Mouse (Mus musculus): Measurements from ENCODE around the gene Phf1. TPM values are rescaled to one million over a fixed set of nuclear protein-coding genes. Genes with fewer than 3 reads are reported as not detected.
"Not testable (repeated sequence)": the region's sequence is repeated elsewhere in the genome, so short reads cannot be mapped to it uniquely, and the experiment has no call there.

Phf1 gene
- polyA plus RNA-seq, 1 experiment from 2014 or later: 13.9 TPM

- Histone ChIP-seq H3K4me1 (peaks cover 28% of the 10 kb centered on the region), H3K9me3 (no peaks in the 10 kb centered on the region), H3K9ac (peak overlapping the region; percentile 81), H3K27me3 (no peaks in the 10 kb centered on the region), H3K4me3 (peak overlapping the region; percentile 83), H3K4me2 (replicated peaks) (peak overlapping the region; percentile 97), H3K27ac (peak overlapping the region; percentile 92), H3K36me3 (peaks cover 46% of the 10 kb centered on the region)
- no peak for ATAC-seq (ENCODE audit: insufficient number of reproducible peaks, insufficient read depth, low FRiP score, low TSS enrichment)
- WGBS: 10% methylated on average over 2 of the region's 3 CpGs
These were observed 39.3 kb downstream of the Phf1 start for GRCm38 (mm10) chr17:26972107-26972506.

GRCm38 (mm10) chr17:26972703-26973574 is 40.1 kb downstream of the Phf1 start, which contains the start of gene Zbtb9:
Gene Zbtb9, plus strand, starts transcription at chr17:26973167.
- no peaks in the 10 kb centered on the region for H3K9me3 ChIP-seq
- H3K27me3 ChIP-seq: no peaks in the 10 kb centered on the region
- H3K4me2 ChIP-seq (replicated peaks): peak within 1 kb of the TSS; percentile 97
- H3K9ac ChIP-seq: peak within 1 kb of the TSS; percentile 81
- ATAC-seq (ENCODE audit: insufficient number of reproducible peaks, insufficient read depth, low FRiP score, low TSS enrichment): peak; percentile 98
- peaks cover 44% of the 10 kb centered on the region for H3K36me3 ChIP-seq
- under 1% methylated on average over 75 of the region's 75 CpGs for WGBS
- H3K4me1 ChIP-seq: peaks cover 28% of the 10 kb centered on the region
- peak within 1 kb of the TSS; percentile 83 for H3K4me3 ChIP-seq
- peak within 1 kb of the TSS; percentile 92 for H3K27ac ChIP-seq

GRCm38 (mm10) chr17:26974547-26974946 is 41.7 kb downstream of the Phf1 start:
- peaks cover 28% of the 10 kb centered on the region for H3K4me1 ChIP-seq
- peaks cover 52% of the 10 kb centered on the region for H3K36me3 ChIP-seq
- H3K9me3 ChIP-seq: no peaks in the 10 kb centered on the region
- WGBS: 93% methylated on average over 15 of the region's 15 CpGs
- H3K4me2 ChIP-seq (replicated peaks): peak overlapping the region; percentile 97
- H3K27me3 ChIP-seq: no peaks in the 10 kb centered on the region
- no peak overlapping the region for H3K9ac ChIP-seq
- no peak for ATAC-seq (ENCODE audit: insufficient number of reproducible peaks, insufficient read depth, low FRiP score, low TSS enrichment)
- H3K27ac ChIP-seq: no peak overlapping the region
- H3K4me3 ChIP-seq: no peak overlapping the region

GRCm38 (mm10) chr17:26975415-26975814 is 42.6 kb downstream of the Phf1 start:
- H3K4me3 ChIP-seq: no peak overlapping the region
- ATAC-seq (ENCODE audit: insufficient number of reproducible peaks, insufficient read depth, low FRiP score, low TSS enrichment): no peak
- no peaks in the 10 kb centered on the region for H3K9me3 ChIP-seq
- H3K27ac ChIP-seq: no peak overlapping the region
- H3K4me2 ChIP-seq (replicated peaks): no peak overlapping the region
- no peaks in the 10 kb centered on the region for H3K27me3 ChIP-seq
- H3K36me3 ChIP-seq: peaks cover 54% of the 10 kb centered on the region
- peaks cover 28% of the 10 kb centered on the region for H3K4me1 ChIP-seq
- H3K9ac ChIP-seq: no peak overlapping the region

GRCm38 (mm10) chr17:26977354-26977753 is 44.5 kb downstream of the Phf1 start:
- H3K9ac ChIP-seq; ATAC-seq (ENCODE audit: insufficient number of reproducible peaks, insufficient read depth, low FRiP score, low TSS enrichment); H3K27ac ChIP-seq; H3K27me3 ChIP-seq; H3K4me3 ChIP-seq; H3K9me3 ChIP-seq; H3K4me2 ChIP-seq (replicated peaks): not testable (repeated sequence)
- WGBS: 88% methylated on average over 6 of the region's 6 CpGs
- peaks cover 48% of the 10 kb centered on the region for H3K36me3 ChIP-seq
- peaks cover 18% of the 10 kb centered on the region for H3K4me1 ChIP-seq

GRCm38 (mm10) chr17:26979426-26979825 is 46.6 kb downstream of the Phf1 start:
- WGBS: 80% methylated on average over 2 of the region's 2 CpGs
- no peak overlapping the region for H3K9ac ChIP-seq
- no peak for ATAC-seq (ENCODE audit: insufficient number of reproducible peaks, insufficient read depth, low FRiP score, low TSS enrichment)
- H3K4me3 ChIP-seq: no peak overlapping the region
- H3K4me2 ChIP-seq (replicated peaks): no peak overlapping the region
- peaks cover 48% of the 10 kb centered on the region for H3K36me3 ChIP-seq
- peaks cover 8% of the 10 kb centered on the region for H3K4me1 ChIP-seq
- H3K9me3 ChIP-seq: no peaks in the 10 kb centered on the region
- H3K27me3 ChIP-seq: no peaks in the 10 kb centered on the region
- H3K27ac ChIP-seq: no peak overlapping the region

GRCm38 (mm10) chr17:26981050-26981449 is 48.2 kb downstream of the Phf1 start:
- WGBS: 74% methylated on average over 2 of the region's 2 CpGs
- H3K9me3 ChIP-seq: no peaks in the 10 kb centered on the region

GRCm38 (mm10) chr17:26983382-26983781 is 50.5 kb downstream of the Phf1 start:
- no peak for ATAC-seq (ENCODE audit: insufficient number of reproducible peaks, insufficient read depth, low FRiP score, low TSS enrichment)
- Histone ChIP-seq H3K4me3 (no peak overlapping the region), H3K9me3 (no peaks in the 10 kb centered on the region), H3K4me2 (replicated peaks) (no peak overlapping the region), H3K36me3 (peaks cover 13% of the 10 kb centered on the region), H3K4me1 (no peaks in the 10 kb centered on the region), H3K9ac (no peak overlapping the region), H3K27me3 (no peaks in the 10 kb centered on the region), H3K27ac (no peak overlapping the region)
- WGBS: 95% methylated on average over 4 of the region's 4 CpGs

More at GRCm38 (mm10) chr17:26981050-26981449, 48.2 kb downstream of the Phf1 start:
- Histone ChIP-seq H3K4me3 (no peak overlapping the region), H3K27ac (no peak overlapping the region), H3K36me3 (peaks cover 35% of the 10 kb centered on the region), H3K27me3 (no peaks in the 10 kb centered on the region), H3K9ac (no peak overlapping the region), H3K4me2 (replicated peaks) (no peak overlapping the region), H3K4me1 (peaks cover 2% of the 10 kb centered on the region; the same call in 1 of the 2 replicates)
- ATAC-seq (ENCODE audit: insufficient number of reproducible peaks, insufficient read depth, low FRiP score, low TSS enrichment): no peak

GRCm38 (mm10) chr17:26985503-26986179 is 52.8 kb downstream of the Phf1 start:
- 83% methylated on average over 10 of the region's 10 CpGs for WGBS
- Histone ChIP-seq H3K4me3 (no peak overlapping the region), H3K27me3 (no peaks in the 10 kb centered on the region), H3K27ac (no peak overlapping the region), H3K9ac (no peak overlapping the region), H3K4me1 (no peaks in the 10 kb centered on the region), H3K9me3 (no peaks in the 10 kb centered on the region), H3K36me3 (no peaks in the 10 kb centered on the region), H3K4me2 (replicated peaks) (no peak overlapping the region)
- no peak for ATAC-seq (ENCODE audit: insufficient number of reproducible peaks, insufficient read depth, low FRiP score, low TSS enrichment)

Small RNAs within 50 kb of the gene (microRNA-seq; reads per million reads assigned to microRNA genes)
- gene Gm27775: not detected
- gene Mir3083: not detected
- gene Mir6968: not detected

Other genes with a start within 250 kb of the Phf1 start
- 5.6 and 6.0 TPM in 2 replicates for gene Crebrf, start 217.4 kb upstream of the Phf1 start, polyA plus RNA-seq (2016; fragmentation: Nextera tagmentation; extraction: Ambion mirVana)
- gene Bnip1, start 152.0 kb upstream of the Phf1 start, polyA plus RNA-seq (2016; fragmentation: Nextera tagmentation; extraction: Ambion mirVana): 53.6 and 58.6 TPM in 2 replicates
- gene Nkx2-5, start 88.0 kb upstream of the Phf1 start, polyA plus RNA-seq (2016; fragmentation: Nextera tagmentation; extraction: Ambion mirVana): 2.6 and 3.1 TPM in 2 replicates
- gene Kifc5b, start 16.0 kb upstream of the Phf1 start, polyA plus RNA-seq (2016; fragmentation: Nextera tagmentation; extraction: Ambion mirVana): 7.9 and 9.7 TPM in 2 replicates
- gene Cuta, start 6.5 kb downstream of the Phf1 start, polyA plus RNA-seq (2016; fragmentation: Nextera tagmentation; extraction: Ambion mirVana): 172 and 174 TPM in 2 replicates
- gene Syngap1, start 8.2 kb downstream of the Phf1 start, polyA plus RNA-seq (2016; fragmentation: Nextera tagmentation; extraction: Ambion mirVana): 2.5 and 4.0 TPM in 2 replicates
- 16.1 and 17.1 TPM in 2 replicates for gene Zbtb9, start 40.1 kb downstream of the Phf1 start, polyA plus RNA-seq (2016; fragmentation: Nextera tagmentation; extraction: Ambion mirVana)
- gene Bak1, start 96.0 kb downstream of the Phf1 start, polyA plus RNA-seq (2016; fragmentation: Nextera tagmentation; extraction: Ambion mirVana): 4.5 and 4.9 TPM in 2 replicates
- 3.2 and 3.4 TPM in 2 replicates for gene Itpr3, start 124.3 kb downstream of the Phf1 start, polyA plus RNA-seq (2016; fragmentation: Nextera tagmentation; extraction: Ambion mirVana)
- 340 and 372 TPM in 2 replicates for gene Uqcc2, start 200.9 kb downstream of the Phf1 start, polyA plus RNA-seq (2016; fragmentation: Nextera tagmentation; extraction: Ambion mirVana)
- gene Ip6k3, start 234.7 kb downstream of the Phf1 start, polyA plus RNA-seq (2016; fragmentation: Nextera tagmentation; extraction: Ambion mirVana): 0.13 and 0.35 TPM in 2 replicates